Mouse (Mus musculus) testis, adult 2 months (tissue): ENCODE measurements around the gene Apol9b. TPM values are rescaled to one million over a fixed set of nuclear protein-coding genes. Genes with fewer than 3 reads are reported as not detected.

Experiments used
- H3K27ac ChIP-seq: fragments of 200-500 bp; 2 replicates; pipeline ENCODE4 v1.5.1; 2012; ENCODE audit warnings: low read depth, low read length; ENCODE audit not compliant: control insufficient read depth, insufficient read depth
- H3K27me3 ChIP-seq: fragments of 200-500 bp; 2 replicates; pipeline ENCODE4 v1.6.1; 2012; ENCODE audit warnings: mild to moderate bottlenecking, low read length, moderate library complexity; ENCODE audit not compliant: control insufficient read depth, insufficient read depth
- H3K36me3 ChIP-seq: fragments of 200-500 bp; 2 replicates; pipeline ENCODE4 v1.6.1; 2012; ENCODE audit warnings: mild to moderate bottlenecking, low read length; ENCODE audit not compliant: control insufficient read depth, insufficient read depth
- H3K4me1 ChIP-seq: fragments of 200-500 bp; 2 replicates; pipeline ENCODE4 v1.6.1; 2012; ENCODE audit warnings: low read length; ENCODE audit not compliant: control insufficient read depth, insufficient read depth
- H3K4me3 ChIP-seq: fragments of 200-500 bp; 2 replicates; pipeline ENCODE4 v1.5.1; 2012; ENCODE audit warnings: low read depth, mild to moderate bottlenecking, low read length, moderate library complexity, mixed read lengths; ENCODE audit not compliant: control insufficient read depth
- CTCF ChIP-seq: fragments of 200-500 bp; IDR thresholded peaks from 2 replicates; pipeline ENCODE4 v1.5.1; 2012; ENCODE audit warnings: low read depth, mild to moderate bottlenecking, inconsistent platforms, low read length, moderate library complexity; ENCODE audit not compliant: control insufficient read depth, insufficient read depth, insufficient replicate concordance
- POLR2A ChIP-seq: fragments of 200-500 bp; IDR thresholded peaks from 2 replicates; pipeline ENCODE4 v1.6.1; 2012; ENCODE audit warnings: low read depth, mild to moderate bottlenecking, inconsistent platforms, low read length, moderate library complexity; ENCODE audit not compliant: control insufficient read depth
- polyA plus RNA-seq: library from polyadenylated mRNA; depleted of rRNA; stranded (reverse); fragments of >200 nt; gene quantifications from 2 replicates; pipeline ENCODE4 v1.2.3, GENCODE M21; 2012

The Apol9b gene
- polyA plus RNA-seq, 1 experiment: not detected

DNA sequence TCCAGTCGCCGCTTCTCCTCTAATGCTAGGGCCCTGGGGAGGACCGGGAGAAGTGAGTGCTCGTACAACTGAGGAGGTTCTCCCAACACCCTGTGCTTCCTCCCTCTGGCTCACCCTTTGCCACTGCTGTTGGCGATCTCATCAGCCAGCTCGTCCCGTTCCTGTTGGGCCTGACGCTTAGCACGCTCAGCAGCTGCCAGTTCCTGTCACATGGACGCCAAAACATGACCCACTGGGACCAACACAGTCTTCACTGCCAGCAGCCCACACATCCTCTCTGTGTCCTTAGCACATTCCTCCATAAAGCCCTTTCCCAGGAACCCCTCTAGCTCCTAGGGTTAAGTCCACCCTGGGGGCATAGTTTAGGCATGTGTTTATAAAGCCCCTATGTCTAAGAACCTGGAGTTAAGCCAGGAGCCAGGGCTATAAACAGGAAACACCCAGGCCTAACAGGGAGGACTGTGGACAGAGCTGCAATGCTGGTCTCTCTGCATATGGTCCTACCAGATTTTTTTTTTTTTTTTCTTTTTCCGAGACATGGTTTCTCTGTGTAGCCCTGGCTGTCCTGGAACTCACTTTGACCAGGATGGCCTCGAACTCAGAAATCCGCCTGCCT, 35.7 kb downstream of the Apol9b start:
- TF ChIP-seq CTCF: no peak
- peak; percentile 20; the same call in 1 of the 2 replicates for TF ChIP-seq POLR2A
- H3K27ac ChIP-seq: peak overlapping the region; percentile 63

DNA sequence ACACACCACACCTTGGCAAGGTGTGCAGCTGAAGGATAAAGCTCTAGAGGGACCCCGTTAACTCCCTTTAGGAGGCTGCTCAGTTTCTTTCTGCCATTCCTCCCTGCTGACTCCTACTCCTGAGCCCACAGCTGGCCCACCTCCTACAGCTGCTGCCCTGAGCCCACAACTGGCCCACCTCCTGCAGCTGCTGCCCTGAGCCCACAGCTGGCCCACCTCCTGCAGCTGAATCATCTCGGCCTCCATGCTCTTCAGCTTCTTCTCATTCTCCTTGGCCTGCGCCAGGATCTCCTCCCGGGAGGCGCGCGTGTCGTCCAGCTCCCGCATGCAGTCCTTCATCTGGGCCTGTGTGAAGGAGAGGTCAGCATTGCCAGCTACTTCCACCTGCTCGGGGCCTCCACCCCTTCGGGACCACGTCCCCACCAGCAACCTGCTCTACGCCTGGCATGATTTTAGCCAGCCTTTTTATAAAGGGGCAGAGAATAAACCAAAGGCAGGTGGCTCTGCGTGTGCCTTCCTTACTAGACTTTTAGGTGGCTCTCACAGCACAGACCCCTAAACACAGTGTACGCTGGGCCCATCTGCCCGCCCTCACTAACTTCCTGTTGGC, 36.8 kb downstream of the Apol9b start:
- TF ChIP-seq POLR2A (no peak), CTCF (no peak)
- Histone ChIP-seq H3K27me3 (no peaks in the 10 kb centered on the region), H3K27ac (peak overlapping the region; percentile 14; the same call in 1 of the 2 replicates), H3K4me1 (peaks cover 3% of the 10 kb centered on the region; the same call in 1 of the 2 replicates), H3K36me3 (no peaks in the 10 kb centered on the region), H3K4me3 (no peak overlapping the region)

More for the DNA sequence above, 35.7 kb downstream of the Apol9b start:
- no peak overlapping the region for H3K4me3 ChIP-seq
- no peaks in the 10 kb centered on the region for H3K36me3 ChIP-seq
- no peaks in the 10 kb centered on the region for H3K27me3 ChIP-seq
- peaks cover 3% of the 10 kb centered on the region; the same call in 1 of the 2 replicates for H3K4me1 ChIP-seq

DNA sequence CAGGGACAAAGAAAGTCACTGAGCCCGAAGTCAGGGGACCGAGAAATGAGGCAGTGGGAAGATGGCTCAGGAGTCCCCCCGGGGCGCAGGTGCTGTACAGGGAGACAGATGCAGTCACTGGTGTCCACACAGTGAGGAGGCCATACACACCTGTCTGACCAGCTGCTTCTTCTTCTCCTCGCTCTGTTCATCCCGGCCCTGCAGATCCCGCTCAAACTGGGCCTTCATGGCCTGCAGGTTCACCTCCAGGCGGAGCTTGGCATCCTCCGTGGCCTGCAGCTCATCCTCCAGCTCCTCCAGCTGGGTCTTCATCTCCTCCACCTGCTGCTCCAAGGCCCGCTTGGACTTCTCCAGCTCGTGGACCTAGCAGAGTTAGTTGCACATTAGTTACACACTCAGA, 38.1 kb downstream of the Apol9b start:
- H3K4me1 ChIP-seq: peaks cover 3% of the 10 kb centered on the region; the same call in 1 of the 2 replicates
- H3K4me3 ChIP-seq: no peak overlapping the region
- TF ChIP-seq CTCF: no peak
- TF ChIP-seq POLR2A: no peak
- H3K36me3 ChIP-seq: no peaks in the 10 kb centered on the region
- no peaks in the 10 kb centered on the region for H3K27me3 ChIP-seq
- no peak overlapping the region for H3K27ac ChIP-seq

DNA sequence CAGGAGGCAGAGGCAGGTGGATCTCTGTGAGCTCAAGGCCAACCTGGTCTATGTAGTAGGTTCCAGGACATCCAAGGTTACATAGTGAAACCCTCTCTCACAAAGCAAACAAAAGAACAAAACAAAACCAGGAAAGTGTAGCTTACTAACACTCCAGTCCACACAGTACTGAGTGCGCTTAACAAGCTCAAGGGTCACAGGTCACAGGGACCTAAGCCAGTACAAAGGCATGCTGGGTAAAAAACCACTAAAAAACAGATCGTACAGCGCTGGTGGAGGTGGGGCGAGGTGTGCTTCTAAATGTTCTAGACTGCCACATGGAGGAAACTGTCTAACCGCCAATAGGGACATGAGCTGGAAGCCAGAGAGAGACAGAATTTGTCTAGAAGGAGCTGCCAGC, 41.5 kb downstream of the Apol9b start:
- H3K27me3 ChIP-seq: no peaks in the 10 kb centered on the region
- H3K4me1 ChIP-seq: no peaks in the 10 kb centered on the region
- TF ChIP-seq POLR2A (no peak), CTCF (no peak)
- H3K27ac ChIP-seq: no peak overlapping the region
- no peak overlapping the region for H3K4me3 ChIP-seq
- no peaks in the 10 kb centered on the region for H3K36me3 ChIP-seq

DNA sequence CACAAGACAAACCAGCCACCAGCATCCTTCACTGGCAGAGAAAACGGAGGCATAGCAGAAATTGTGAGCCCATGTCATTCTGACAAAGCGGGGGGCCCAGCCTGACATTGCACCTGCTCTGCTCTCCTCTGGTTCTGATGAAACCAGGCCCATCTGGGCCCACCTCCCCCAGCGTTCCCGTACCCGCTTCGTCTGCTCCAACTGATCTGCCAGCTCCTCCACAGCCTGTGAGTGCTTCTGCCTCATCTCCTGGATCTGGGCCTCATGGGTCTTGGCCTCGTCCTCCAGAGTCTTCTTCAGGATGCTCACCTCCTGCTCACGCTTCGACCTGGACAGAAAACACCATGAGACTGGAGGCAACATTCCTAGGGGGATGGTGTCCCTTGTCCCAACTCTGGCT, 42.1 kb downstream of the Apol9b start:
- Histone ChIP-seq H3K4me1 (no peaks in the 10 kb centered on the region), H3K27ac (no peak overlapping the region), H3K27me3 (no peaks in the 10 kb centered on the region), H3K4me3 (no peak overlapping the region), H3K36me3 (no peaks in the 10 kb centered on the region)
- TF ChIP-seq POLR2A: no peak

DNA sequence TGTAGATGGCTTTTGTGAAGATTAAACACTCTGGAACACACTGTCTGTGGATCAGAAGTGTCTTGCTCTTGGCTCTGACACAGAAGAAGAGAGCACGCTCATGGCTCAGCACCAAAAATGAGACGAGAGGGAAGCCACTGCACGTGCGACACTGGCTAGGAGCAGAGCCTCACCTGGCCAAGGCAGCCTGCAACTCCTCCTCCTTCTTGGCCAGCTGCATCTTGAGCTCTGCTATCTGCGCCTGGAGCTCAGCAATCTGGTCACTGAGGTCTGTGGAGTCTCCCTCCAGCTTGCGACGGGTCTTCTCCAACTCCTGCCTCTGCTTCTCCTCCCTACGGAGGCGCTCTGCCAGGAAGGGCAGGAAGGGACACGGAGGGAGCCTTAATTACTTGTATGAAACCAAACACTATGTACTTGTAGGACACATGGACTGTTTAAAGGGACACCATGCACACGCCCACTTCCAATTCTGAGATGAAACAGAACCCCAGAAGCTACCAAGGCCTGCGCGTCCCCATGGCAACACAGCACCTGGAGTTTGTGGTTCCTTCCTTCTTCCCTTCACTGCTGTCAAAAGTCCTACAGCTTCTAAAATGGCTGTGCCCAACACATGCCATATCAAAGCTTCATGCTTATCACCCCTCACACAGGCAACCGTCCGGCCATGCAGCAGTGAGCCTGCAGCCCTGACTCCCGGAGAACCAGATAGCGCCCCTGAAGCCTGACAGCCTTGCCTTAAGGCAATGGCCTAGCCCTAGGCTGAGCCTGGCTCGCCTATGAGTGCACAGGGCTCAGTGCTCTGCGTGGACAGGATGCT, 44.5 kb downstream of the Apol9b start:
- Histone ChIP-seq H3K27ac (no peak overlapping the region), H3K36me3 (no peaks in the 10 kb centered on the region), H3K27me3 (no peaks in the 10 kb centered on the region), H3K4me3 (no peak overlapping the region), H3K4me1 (no peaks in the 10 kb centered on the region)
- TF ChIP-seq CTCF (no peak), POLR2A (no peak)

DNA sequence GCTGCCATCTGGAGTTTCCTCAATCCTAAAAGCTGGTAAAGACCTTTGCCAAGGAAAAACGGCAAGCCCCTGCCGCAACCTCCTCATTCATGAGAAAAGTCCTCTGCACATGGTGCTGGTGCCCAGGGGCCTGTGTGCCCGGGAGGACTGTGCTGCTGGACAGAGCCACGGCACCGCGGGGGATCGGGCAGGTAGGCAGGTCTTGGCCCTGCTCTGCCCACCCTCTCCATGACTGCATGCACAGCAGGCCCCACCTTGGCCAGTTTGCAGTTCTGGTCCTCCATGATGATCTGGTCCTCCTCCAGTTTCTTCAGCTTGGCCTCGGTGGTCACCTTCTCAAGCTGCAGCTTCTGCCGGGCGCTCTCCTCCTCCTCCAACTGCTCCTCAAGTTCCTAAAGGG, 45.5 kb downstream of the Apol9b start:
- Histone ChIP-seq H3K4me1 (no peaks in the 10 kb centered on the region), H3K4me3 (no peak overlapping the region), H3K36me3 (no peaks in the 10 kb centered on the region), H3K27ac (no peak overlapping the region), H3K27me3 (no peaks in the 10 kb centered on the region)
- TF ChIP-seq POLR2A: no peak
- TF ChIP-seq CTCF: no peak
